Mouse (Mus musculus): ENCODE results near the gene Osbpl3. TPM values are rescaled to one million over a fixed set of nuclear protein-coding genes. Genes with fewer than 3 reads are reported as not detected.
"Not testable (repeated sequence)": the region's sequence is repeated elsewhere in the genome, so short reads cannot be mapped to it uniquely, and the experiment has no call there.

The Osbpl3 gene
- total RNA-seq, 4 experiments from 2014 or later = 1.7 to 3.2 (median 2.3) TPM

- no peak for DNase-seq (ENCODE audit: low spot score in 2 of 2)
Measured at GRCm38 (mm10) chr6:50453651-50454050, 2.4 kb downstream of the Osbpl3 start.

DNA sequence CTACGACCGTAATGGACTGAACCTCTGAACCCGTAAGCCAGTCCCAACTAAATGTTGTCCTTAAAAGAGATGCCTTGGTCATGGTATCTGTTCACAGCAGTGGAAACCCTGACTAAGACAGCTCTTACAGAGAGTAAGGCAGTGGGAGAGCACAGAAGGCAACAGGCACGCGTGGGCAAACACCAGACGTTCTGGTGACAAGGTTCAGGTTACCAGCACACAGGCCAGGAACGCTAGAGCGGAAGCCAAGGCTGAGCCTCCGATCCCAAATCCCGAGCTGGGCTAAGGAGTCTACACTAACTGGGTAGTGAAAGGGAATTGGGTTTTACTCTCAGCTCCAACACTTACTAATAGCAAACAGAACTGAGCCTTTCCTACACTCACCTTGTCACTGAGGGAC lies 3.8 kb downstream of the Osbpl3 start:
- no peak for DNase-seq (ENCODE audit: low spot score in 2 of 2)

GRCm38 (mm10) chr6:50445616-50446015 lies 10.4 kb downstream of the Osbpl3 start:
- DNase-seq (ENCODE audit: low spot score in 2 of 2) = no peak

GRCm38 (mm10) chr6:50440966-50441862 lies 14.8 kb downstream of the Osbpl3 start:
- DNase-seq (ENCODE audit: low spot score in 2 of 2) = no peak

GRCm38 (mm10) chr6:50440197-50440596 lies 15.8 kb downstream of the Osbpl3 start:
- DNase-seq (ENCODE audit: low spot score in 2 of 2) = no peak

- DNase-seq (ENCODE audit: low spot score in 2 of 2) = not testable (repeated sequence)
Measured at GRCm38 (mm10) chr6:50438900-50439299, 17.1 kb downstream of the Osbpl3 start.

- no peak for DNase-seq (ENCODE audit: low spot score in 2 of 2)
Measured at GRCm38 (mm10) chr6:50437815-50438214, 18.2 kb downstream of the Osbpl3 start.

- DNase-seq (ENCODE audit: low spot score in 2 of 2) = no peak
Measured at GRCm38 (mm10) chr6:50436661-50437060, 19.3 kb downstream of the Osbpl3 start.

DNA sequence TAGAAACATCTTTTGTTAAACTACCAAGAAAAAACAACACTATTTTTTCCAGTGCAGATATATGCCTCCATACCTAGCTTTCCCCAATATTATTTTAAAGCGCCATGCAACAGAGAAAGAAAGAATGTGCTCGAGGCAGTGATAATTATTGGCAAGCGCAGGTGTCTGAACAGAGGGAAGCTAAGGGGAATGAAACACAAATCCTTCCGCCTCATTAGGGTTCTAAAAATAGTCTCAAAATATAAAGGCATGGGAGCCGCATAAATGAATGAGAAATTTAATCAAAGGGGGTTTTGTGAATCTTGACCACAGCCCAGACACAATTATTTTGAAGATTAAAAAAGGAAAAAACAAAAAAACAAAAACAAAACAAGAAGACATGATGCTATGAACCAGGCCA lies 23.5 kb downstream of the Osbpl3 start:
- no peak for DNase-seq (ENCODE audit: low spot score in 2 of 2)

GRCm38 (mm10) chr6:50429299-50429698 lies 26.7 kb downstream of the Osbpl3 start:
- DNase-seq (ENCODE audit: low spot score in 2 of 2) = no peak

- DNase-seq (ENCODE audit: low spot score in 2 of 2) = no peak
Measured at GRCm38 (mm10) chr6:50427051-50427732, 28.8 kb downstream of the Osbpl3 start.

- DNase-seq (ENCODE audit: low spot score in 2 of 2) = no peak
Measured at GRCm38 (mm10) chr6:50426571-50426970, 29.4 kb downstream of the Osbpl3 start.

DNA sequence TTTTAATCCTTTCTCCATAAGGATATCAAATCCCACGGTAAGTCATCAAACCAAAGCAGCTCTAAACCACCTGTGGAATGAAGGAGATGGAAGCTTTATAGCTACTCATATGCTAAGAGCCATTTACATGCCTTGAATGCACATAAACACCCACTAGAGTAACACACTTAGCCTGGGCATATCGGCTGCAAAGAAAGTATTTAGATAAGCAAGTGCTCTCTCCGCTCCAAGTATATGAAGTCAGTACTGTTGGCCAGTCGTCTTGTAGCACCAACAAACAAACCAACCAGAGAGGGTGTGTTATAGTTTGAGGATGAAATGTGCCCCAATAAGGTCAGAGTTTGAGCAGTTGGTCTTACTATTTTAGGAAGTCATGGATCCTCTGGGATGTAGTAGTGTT lies 31.7 kb downstream of the Osbpl3 start:
- no peak for DNase-seq (ENCODE audit: low spot score in 2 of 2)

GRCm38 (mm10) chr6:50420413-50420812 lies 35.6 kb downstream of the Osbpl3 start:
- no peak for DNase-seq (ENCODE audit: low spot score in 2 of 2)

DNA sequence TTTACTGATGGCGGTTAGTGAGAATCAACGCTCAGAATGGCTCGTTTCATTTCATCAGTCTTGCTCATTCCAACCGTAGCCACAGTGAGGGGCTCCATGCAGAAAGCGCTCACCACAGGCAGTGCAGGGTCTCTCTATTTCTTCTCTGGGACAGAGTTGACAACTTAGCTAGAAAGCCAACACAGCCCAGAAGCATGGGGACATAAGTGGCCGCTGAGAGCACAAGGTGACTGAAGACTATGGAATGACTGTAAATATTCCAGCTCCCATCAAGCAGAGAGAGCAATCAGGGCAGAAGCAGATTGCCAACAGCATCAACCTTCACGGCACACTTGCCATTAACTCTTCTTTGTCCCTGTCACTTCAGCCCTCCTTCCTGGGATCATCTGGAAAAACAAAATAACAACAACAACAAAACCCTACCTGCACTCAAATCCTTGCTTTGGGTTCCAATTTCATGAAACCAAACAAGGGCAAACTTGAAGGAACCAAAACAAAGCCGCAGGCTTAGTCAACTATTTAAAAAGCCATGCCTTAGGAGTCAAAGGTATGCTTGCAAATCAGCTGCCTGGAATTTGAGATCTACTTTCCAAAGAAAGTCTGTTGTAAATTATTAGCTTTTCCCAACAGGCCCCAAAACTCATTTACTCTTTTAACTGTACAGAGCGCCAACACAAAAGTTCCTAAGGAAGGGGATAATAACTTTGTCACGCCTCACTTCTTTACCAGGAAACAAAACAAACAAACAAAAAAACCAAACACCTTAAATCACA lies 36.3 kb downstream of the Osbpl3 start:
- no peak for DNase-seq (ENCODE audit: low spot score in 2 of 2)

DNA sequence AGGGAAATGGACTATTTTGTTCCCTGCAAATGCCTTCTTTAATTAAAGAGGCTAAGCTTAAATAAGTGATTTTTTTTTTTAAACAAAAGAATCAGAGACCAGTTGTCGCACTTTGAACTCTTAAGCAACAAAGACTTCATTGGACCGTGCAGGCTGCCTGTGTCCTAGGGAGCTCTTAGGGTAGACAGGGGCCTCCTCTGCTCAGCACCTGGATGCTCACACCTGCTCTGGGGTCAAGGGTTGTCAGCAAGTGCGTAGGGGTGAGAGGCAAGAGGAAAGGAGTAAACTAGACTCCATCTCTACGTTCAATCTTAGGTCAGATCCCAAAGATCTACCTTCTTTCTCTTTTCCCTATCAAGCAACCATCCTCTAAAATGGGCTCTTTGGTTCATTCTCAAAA lies 37.0 kb downstream of the Osbpl3 start:
- no peak for DNase-seq (ENCODE audit: low spot score in 2 of 2)

- no peak for DNase-seq (ENCODE audit: low spot score in 2 of 2)
Measured at GRCm38 (mm10) chr6:50416854-50417253, 39.1 kb downstream of the Osbpl3 start.

- DNase-seq (ENCODE audit: low spot score in 2 of 2) = no peak
Measured at GRCm38 (mm10) chr6:50415431-50415830, 40.6 kb downstream of the Osbpl3 start.

- DNase-seq (ENCODE audit: low spot score in 2 of 2) = no peak
Measured at GRCm38 (mm10) chr6:50414547-50414946, 41.5 kb downstream of the Osbpl3 start.

- DNase-seq (ENCODE audit: low spot score in 2 of 2) = no peak
Measured at GRCm38 (mm10) chr6:50413381-50413780, 42.6 kb downstream of the Osbpl3 start.

DNA sequence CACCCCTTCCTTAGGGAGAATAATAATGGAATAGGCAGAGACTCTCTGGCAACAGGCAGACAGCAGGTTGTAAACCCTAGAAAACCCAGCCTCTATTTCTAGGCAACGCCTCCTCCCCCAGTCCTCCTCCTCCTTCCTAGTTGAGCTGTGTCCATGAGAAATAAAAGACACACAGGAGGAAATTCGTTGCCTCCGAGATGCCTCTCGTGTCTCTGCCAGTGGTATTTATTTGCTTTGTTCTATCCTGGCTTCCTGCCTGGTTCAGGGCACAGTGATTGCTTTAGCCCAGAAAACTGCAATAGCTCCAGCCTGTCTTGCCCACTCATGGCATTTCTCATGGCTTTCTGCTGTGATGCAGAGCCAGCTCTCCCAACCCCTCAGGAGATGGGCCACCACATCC lies 43.8 kb downstream of the Osbpl3 start:
- DNase-seq (ENCODE audit: low spot score in 2 of 2) = no peak

DNA sequence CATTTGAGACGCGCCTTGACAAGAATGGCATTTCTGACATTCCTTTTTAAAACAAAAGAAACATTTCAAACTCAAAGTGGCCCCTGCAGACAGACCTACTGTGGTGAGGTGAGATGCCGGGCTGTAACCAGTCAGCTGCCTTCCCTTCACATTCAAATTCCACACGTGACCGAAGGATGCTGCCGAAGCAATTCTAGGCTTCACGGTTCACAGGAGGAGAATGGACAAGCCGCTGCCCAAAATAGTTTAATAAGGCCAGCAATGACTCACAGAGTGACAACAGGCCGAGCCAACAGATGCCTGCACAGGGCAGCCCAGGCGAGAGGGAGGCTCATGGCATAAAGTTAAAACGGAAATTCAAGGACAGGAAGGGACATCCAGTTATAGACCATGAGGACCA lies 51.3 kb downstream of the Osbpl3 start:
- no peak for DNase-seq (ENCODE audit: low spot score in 2 of 2)
